22 mouse cellular contexts compared by ENCODE assay signal in genomic region chr16:11709382-11709781, GRCm38 (mm10).
A peak's percentile ranks its signal among the peaks of the same experiment; 100 is the strongest.
DNase-seq lines count a peak whose midpoint lies in the region; ATAC-seq and TF ChIP-seq lines count a peak whose summit lies in the region.
"Had no signal": no experiment of that assay in that cellular context is flagged by ENCODE, and none has a peak within 500 bp of the region (broad histone marks: within the 10 kb centered on the region; RNA-seq: fewer than 3 reads in every experiment).

No protein-coding gene starts in this region.

- no peaks in the 10 kb centered on the region for H3K36me3 ChIP-seq in forebrain, embryonic 11.5 days (ENCODE audit: control insufficient read depth, insufficient read depth, low read length)
- H3K36me3 ChIP-seq in forebrain, postnatal 0 days (ENCODE audit: insufficient read depth) = no peaks in the 10 kb centered on the region
- H3K36me3 ChIP-seq in hindbrain, embryonic 13.5 days = no peaks in the 10 kb centered on the region
- no peaks in the 10 kb centered on the region for H3K36me3 ChIP-seq in hindbrain, embryonic 10.5 days
- H3K36me3 ChIP-seq in spleen, adult 2 months (ENCODE audit: control insufficient read depth, insufficient read depth, low read length) = no peaks in the 10 kb centered on the region
- H3K36me3 ChIP-seq: embryonic facial prominence, embryonic 15.5 days; forebrain, embryonic 10.5 days; G1E; midbrain, embryonic 13.5 days; stomach, embryonic 15.5 days had no signal

- peak; percentile 29 for DNase-seq in forebrain, embryonic 11.5 days (ENCODE audit: low spot score)
- no peak for DNase-seq in forebrain, postnatal 0 days
- no peak for DNase-seq in hindbrain, embryonic 10.5 days (ENCODE audit: low spot score)
- no peak for DNase-seq in spleen, adult 2 months (ENCODE audit: low read depth in 1 of 2, low spot score in 2 of 2)
- DNase-seq in spleen, postnatal 4 days (ENCODE audit: low spot score in 2 of 2) = no peak
- no peak for DNase-seq in embryo, embryonic 9.5 days (ENCODE audit: extremely low spot score)
- DNase-seq: adrenal gland, postnatal 25 days; cerebellum, adult 18-20 months; cerebellum, postnatal 25 days; embryo, embryonic 11 days; gastrocnemius, adult 2 months; kidney, adult 8-10 months; kidney, postnatal 25 days had no signal

- no peak overlapping the region for H3K4me3 ChIP-seq in forebrain, embryonic 11.5 days (ENCODE audit: low read depth, low read length)
- no peak overlapping the region for H3K4me3 ChIP-seq in forebrain, postnatal 0 days (ENCODE audit: low read depth, low read length)
- H3K4me3 ChIP-seq in hindbrain, embryonic 13.5 days = no peak overlapping the region
- H3K4me3 ChIP-seq in hindbrain, embryonic 10.5 days = no peak overlapping the region
- H3K4me3 ChIP-seq in spleen, adult 2 months (ENCODE audit: extremely low read depth, insufficient read depth, insufficient read length) = no peak overlapping the region
- H3K4me3 ChIP-seq: embryonic facial prominence, embryonic 15.5 days; forebrain, embryonic 10.5 days; gastrocnemius, adult 2 months; midbrain, embryonic 13.5 days; stomach, embryonic 15.5 days had no signal

- H3K4me2 ChIP-seq in forebrain, embryonic 11.5 days (ENCODE audit: low read depth, low read length, severe bottlenecking) = no peak overlapping the region
- H3K4me2 ChIP-seq in forebrain, postnatal 0 days (ENCODE audit: low read depth) = no peak overlapping the region
- no peak overlapping the region for H3K4me2 ChIP-seq in hindbrain, embryonic 13.5 days
- H3K4me2 ChIP-seq: embryonic facial prominence, embryonic 15.5 days; midbrain, embryonic 13.5 days; stomach, embryonic 15.5 days had no signal

- TF ChIP-seq CTCF in forebrain, postnatal 0 days (IDR thresholded peaks at IDR 0.05; ENCODE audit: low read depth) = no peak
- no peak for TF ChIP-seq CTCF in spleen, adult 2 months (IDR thresholded peaks at IDR 0.05; ENCODE audit: extremely low read depth, insufficient read depth, insufficient read length, insufficient replicate concordance)

- H3K9ac ChIP-seq in forebrain, embryonic 11.5 days (ENCODE audit: low read length) = no peak overlapping the region
- no peak overlapping the region for H3K9ac ChIP-seq in forebrain, postnatal 0 days
- H3K9ac ChIP-seq in hindbrain, embryonic 13.5 days = no peak overlapping the region
- H3K9ac ChIP-seq: embryonic facial prominence, embryonic 15.5 days; midbrain, embryonic 13.5 days; stomach, embryonic 15.5 days had no signal

- no peak for TF ChIP-seq POLR2A in spleen, adult 2 months (IDR thresholded peaks at IDR 0.05; ENCODE audit: low read depth, low read length)

- no peak overlapping the region for H3K27ac ChIP-seq in forebrain, embryonic 11.5 days (ENCODE audit: low read depth, low read length)
- no peak overlapping the region for H3K27ac ChIP-seq in forebrain, postnatal 0 days (ENCODE audit: low read depth, low read length)
- H3K27ac ChIP-seq in hindbrain, embryonic 13.5 days = peak overlapping the region; percentile 76
- H3K27ac ChIP-seq in hindbrain, embryonic 10.5 days = no peak overlapping the region
- H3K27ac ChIP-seq in spleen, adult 2 months (ENCODE audit: insufficient read depth, low read length) = peak overlapping the region; percentile 26; the same call in 1 of the 2 replicates
- H3K27ac ChIP-seq: embryonic facial prominence, embryonic 15.5 days; forebrain, embryonic 10.5 days; gastrocnemius, adult 2 months; midbrain, embryonic 13.5 days; stomach, embryonic 15.5 days had no signal

- no peaks in the 10 kb centered on the region for H3K9me3 ChIP-seq in forebrain, embryonic 11.5 days (ENCODE audit: control insufficient read depth, low read length)
- H3K9me3 ChIP-seq in forebrain, postnatal 0 days (ENCODE audit: low read length) = no peaks in the 10 kb centered on the region
- H3K9me3 ChIP-seq in hindbrain, embryonic 13.5 days = no peaks in the 10 kb centered on the region
- H3K9me3 ChIP-seq in hindbrain, embryonic 10.5 days = no peaks in the 10 kb centered on the region
- H3K9me3 ChIP-seq: embryonic facial prominence, embryonic 15.5 days; forebrain, embryonic 10.5 days; G1E; midbrain, embryonic 13.5 days; stomach, embryonic 15.5 days had no signal

- no peak for ATAC-seq in forebrain, embryonic 11.5 days (replicated peaks; ENCODE audit: low FRiP score)
- no peak for ATAC-seq in forebrain, postnatal 0 days
- ATAC-seq in hindbrain, embryonic 13.5 days (ENCODE audit: low FRiP score) = no peak
- no peak for ATAC-seq in erythroid progenitor cell, adult 5-6 weeks (replicated peaks; ENCODE audit: low FRiP score, poor library complexity, severe bottlenecking)
- ATAC-seq: CD4-positive, CD25-positive, alpha-beta regulatory T cell, adult 4 months; inflammation-experienced regulatory T-cells, adult 6 months had no signal

- 84% methylated on average over 4 of the region's 4 CpGs for WGBS in forebrain, embryonic 11.5 days
- WGBS in forebrain, postnatal 0 days = 69% methylated on average over 4 of the region's 4 CpGs
- 71% methylated on average over 4 of the region's 4 CpGs for WGBS in hindbrain, embryonic 13.5 days
- WGBS in hindbrain, embryonic 10.5 days = 81% methylated on average over 4 of the region's 4 CpGs
- 74% methylated on average over 4 of the region's 4 CpGs for WGBS in spleen, adult 2 months

- H3K27me3 ChIP-seq in forebrain, embryonic 11.5 days (ENCODE audit: control insufficient read depth, insufficient read depth, low read length) = no peaks in the 10 kb centered on the region
- H3K27me3 ChIP-seq in forebrain, postnatal 0 days (ENCODE audit: insufficient read depth, low read length) = no peaks in the 10 kb centered on the region
- H3K27me3 ChIP-seq in hindbrain, embryonic 13.5 days = no peaks in the 10 kb centered on the region
- H3K27me3 ChIP-seq in hindbrain, embryonic 10.5 days (ENCODE audit: insufficient read depth, poor library complexity, severe bottlenecking) = no peaks in the 10 kb centered on the region
- no peaks in the 10 kb centered on the region for H3K27me3 ChIP-seq in spleen, adult 2 months (ENCODE audit: control insufficient read depth, insufficient read depth, low read length)
- H3K27me3 ChIP-seq: embryonic facial prominence, embryonic 15.5 days; midbrain, embryonic 13.5 days; stomach, embryonic 15.5 days had no signal

- no peaks in the 10 kb centered on the region for H3K4me1 ChIP-seq in forebrain, embryonic 11.5 days (replicated peaks; ENCODE audit: control insufficient read depth, insufficient read depth, low read length)
- H3K4me1 ChIP-seq in forebrain, postnatal 0 days (ENCODE audit: insufficient read depth) = 0 out of 2 replicates have a peak, but pooled peaks cover 4% of the 10 kb centered on the region
- H3K4me1 ChIP-seq in hindbrain, embryonic 13.5 days (replicated peaks) = peaks cover 22% of the 10 kb centered on the region
- no peaks in the 10 kb centered on the region for H3K4me1 ChIP-seq in hindbrain, embryonic 10.5 days (replicated peaks)
- peaks cover 16% of the 10 kb centered on the region; the same call in 1 of the 2 replicates for H3K4me1 ChIP-seq in spleen, adult 2 months (ENCODE audit: control insufficient read depth, insufficient read depth, insufficient read length)
- H3K4me1 ChIP-seq: stomach, embryonic 15.5 days had no signal

Comparison
In these comparisons a context has a peak if more than half of its experiments do, and no peak if none do; other contexts are left out.
1. H3K27ac ChIP-seq: peak in hindbrain, embryonic 13.5 days (single experiment) and spleen, adult 2 months (single experiment); none in forebrain, embryonic 11.5 days (single experiment), forebrain, postnatal 0 days (single experiment) and hindbrain, embryonic 10.5 days (single experiment).